Mouse (Mus musculus) testis, adult 2 months (tissue): ENCODE results near the gene Adtrp.

ENCODE experiments used
- CTCF ChIP-seq: fragments of 200-500 bp; IDR thresholded peaks from 2 replicates; pipeline ENCODE4 v1.5.1; 2012; ENCODE audit warnings: low read depth, mild to moderate bottlenecking, inconsistent platforms, low read length, moderate library complexity; ENCODE audit not compliant: control insufficient read depth, insufficient read depth, insufficient replicate concordance
- POLR2A ChIP-seq: fragments of 200-500 bp; IDR thresholded peaks from 2 replicates; pipeline ENCODE4 v1.6.1; 2012; ENCODE audit warnings: low read depth, mild to moderate bottlenecking, inconsistent platforms, low read length, moderate library complexity; ENCODE audit not compliant: control insufficient read depth

- TF ChIP-seq CTCF, result no peak
- no peak for TF ChIP-seq POLR2A
Measured at GRCm38 (mm10) chr13:41886120-41886519, 38.6 kb upstream of the Adtrp start.
